Mouse (Mus musculus) 3T3-L1 (cell line): ENCODE measurements around the gene Vsig8.

Source experiments
- DNase-seq: peaks from one replicate; pipeline ENCODE4 v3.0.0-alpha.2; 2015; ENCODE audit warnings: low read depth, low spot score

The Vsig8 gene

DNA sequence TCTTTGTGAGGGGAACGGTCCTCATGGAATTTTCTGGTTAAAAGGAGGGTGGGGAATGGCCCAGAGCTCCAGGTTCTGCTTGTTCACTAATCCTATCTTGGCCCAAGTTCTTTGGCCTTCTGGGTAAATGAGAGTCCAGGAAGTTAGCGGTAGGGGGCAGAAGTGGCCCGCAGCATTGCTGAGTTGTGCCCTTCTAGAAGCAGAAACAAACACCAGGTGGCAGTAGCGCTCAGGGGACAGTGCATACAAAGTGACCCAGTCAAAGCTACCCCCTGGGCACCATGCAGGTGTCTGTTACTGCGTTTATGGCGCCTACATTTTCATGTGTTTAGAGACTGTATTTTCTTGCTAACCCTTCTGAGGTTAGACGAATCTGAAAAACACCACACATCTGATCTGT lies 27.0 kb upstream of the Vsig8 start:
- peak; percentile 90 for DNase-seq

DNA sequence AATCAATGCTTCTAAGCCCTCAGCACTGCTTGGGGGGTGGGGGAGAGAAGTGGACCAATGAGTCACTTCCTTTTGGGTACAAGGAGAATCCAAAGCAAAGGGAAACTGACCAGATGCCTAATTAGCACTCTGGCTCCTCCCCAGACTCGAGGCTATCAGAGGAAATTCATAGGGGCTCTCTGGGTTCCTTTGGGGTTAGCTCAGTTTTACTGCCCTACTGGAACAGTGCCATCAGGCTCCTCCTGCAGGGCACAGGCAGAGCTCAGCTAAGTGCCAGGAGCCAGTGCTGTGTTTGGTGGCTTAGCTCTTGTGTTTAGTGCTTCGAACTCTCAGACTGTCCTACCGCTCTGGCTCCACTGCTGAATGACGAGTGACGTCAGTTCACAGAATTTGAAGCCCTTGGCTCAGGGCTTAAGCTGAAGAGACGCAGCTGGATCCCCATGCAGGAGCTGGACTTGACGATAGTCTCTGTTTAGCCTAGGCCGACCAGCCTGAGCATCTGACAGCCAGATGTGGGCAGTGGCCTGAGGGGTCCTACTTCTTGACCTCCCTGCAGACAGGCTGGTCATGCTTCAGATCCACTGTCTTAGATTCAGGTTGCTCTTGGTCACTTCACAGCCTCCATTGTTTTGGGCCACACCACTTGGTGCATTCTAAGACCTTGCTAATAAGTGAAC lies 25.1 kb upstream of the Vsig8 start:
- DNase-seq = peak; percentile 59

DNA sequence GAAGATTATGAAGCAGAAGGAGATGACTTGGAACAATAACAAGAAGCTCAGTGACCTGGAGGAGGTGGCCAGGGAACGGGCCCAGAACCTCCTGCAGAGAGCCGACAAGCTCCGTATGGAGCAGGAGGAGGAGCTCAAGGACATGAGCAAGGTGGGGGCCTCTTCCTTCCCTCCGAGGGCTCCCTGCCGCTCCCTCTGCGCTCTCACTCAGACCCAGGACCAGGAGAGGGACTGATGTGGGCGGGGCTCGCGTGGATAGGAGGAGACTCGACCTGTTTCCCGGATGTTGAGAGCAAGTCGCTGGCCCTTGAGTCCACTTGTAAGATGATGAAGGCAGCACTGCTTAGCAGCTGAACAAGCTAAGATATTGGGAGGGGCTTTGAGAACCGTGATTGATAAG lies 23.2 kb upstream of the Vsig8 start:
- no peak for DNase-seq

DNA sequence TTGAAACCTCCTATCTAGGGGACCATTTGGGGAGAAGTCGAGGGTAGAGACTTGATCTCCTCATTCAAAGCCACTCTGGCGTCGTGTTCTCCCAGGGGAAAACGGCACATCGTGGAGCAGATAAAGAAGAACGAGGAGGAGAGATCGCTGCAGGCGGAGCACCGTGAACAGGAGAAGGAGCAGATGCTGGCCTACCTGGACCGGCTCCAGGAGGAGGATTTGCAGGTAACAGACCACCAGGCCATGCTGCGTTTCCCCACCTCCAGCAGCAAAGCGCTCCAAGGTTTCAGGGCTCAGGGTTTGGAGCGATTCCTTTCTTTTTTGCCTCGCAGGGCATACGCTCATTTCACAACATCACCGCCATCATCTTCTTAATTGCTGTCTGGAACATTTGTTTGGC lies 20.6 kb upstream of the Vsig8 start:
- DNase-seq = no peak

DNA sequence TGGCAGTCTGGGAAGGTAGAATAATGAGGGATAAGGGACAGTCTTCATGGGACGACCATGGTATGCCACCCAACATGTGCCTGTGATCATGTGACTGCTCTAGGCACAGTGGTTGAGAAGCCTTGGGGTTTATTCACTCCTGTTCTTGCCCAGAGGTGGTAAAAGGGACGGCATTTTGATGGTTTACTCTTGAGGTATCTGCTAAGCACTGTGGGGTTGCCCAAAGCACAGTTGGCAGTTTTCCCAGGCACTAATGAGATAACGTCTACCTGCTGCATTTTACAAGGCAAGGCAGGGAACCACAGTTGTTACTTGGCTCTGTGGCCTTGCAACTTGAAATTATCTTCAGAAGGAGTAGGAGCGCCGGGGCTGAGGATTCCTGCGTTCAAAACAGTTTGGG lies 15.9 kb upstream of the Vsig8 start:
- DNase-seq = no peak

DNA sequence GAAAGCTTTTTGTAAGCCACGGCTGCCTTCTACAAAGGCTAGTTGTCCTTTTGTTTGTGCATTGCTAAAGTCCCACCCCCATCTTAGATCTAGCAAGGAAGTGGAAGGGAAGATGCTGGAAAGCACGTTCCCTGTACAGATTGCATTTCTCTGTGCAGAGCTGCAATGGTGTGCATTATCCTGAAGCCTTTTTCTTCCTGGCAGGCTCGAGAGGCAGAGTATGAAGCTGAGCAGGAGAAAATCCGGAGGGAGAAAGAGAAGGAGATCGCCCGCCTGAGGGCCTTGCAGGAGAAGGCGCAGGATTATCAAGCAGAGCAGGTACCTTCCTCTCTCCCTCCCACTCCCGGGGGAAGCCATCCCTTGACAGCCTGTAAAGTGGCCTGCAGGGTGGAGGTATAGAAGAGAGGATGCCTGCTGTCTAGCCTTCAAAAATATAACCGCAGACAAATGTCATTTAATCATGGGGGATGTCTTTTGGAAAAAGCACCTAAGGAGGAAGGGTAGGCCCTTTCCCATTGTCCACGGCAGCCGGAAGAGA lies 15.4 kb upstream of the Vsig8 start:
- no peak for DNase-seq

DNA sequence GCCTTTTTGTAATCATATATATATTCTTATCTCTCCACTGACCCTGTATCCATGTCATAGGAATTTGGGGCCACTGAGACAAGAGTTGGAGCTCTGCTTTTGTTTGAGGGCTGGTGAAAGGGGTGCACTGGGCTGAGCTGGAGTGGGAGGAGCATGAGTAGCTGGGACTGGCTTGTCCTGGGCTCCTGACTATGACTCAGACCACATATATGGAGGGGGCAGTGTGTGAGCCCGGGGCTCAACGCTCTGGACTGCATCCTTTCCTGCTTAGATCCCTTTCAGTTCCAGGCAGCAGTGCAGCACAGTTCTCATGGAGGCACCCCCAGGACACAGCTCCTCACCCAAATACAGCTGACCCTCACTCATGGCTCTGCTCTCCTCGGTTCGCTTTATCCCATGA lies 9.7 kb upstream of the Vsig8 start:
- DNase-seq = peak; percentile 64

DNA sequence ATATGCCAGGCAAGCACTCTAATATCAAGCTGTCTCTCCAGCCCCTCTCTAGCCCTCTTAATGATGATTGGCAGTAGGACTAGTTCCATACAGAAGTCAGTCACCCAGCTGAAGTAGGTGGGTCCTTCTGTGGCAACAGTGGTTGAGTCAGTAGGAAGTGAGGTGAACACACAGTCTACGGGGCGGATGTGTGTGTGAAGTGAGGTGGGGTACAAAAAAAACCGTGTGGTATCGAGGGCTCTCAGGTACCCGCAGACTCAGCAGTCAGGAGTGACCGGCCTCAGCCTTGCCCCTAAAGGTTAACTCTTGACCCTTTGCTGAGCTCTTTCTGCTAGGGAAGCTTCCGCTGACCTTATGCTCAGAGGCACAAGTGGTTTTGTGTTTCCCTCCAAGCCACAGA lies 7.2 kb upstream of the Vsig8 start:
- DNase-seq = no peak

DNA sequence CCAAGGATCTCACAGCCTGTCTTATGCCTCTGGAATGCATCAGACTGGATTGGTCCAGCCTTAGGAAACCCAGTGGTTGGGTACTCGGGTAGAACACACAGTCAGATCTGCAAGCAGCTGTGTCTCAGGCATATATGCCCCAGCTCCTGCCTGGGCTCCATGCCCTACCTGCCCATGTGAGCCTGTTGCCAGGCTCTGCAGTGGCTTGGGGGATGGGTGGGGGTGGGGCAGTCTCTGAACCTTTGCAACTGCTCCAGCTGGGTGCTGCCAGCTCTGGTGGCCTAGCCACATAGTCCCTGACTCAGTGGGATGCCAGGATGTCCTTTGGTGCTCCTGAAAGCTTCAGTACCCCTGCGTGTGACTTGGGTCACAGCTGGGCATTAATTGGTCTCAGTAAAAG lies 6.4 kb upstream of the Vsig8 start:
- no peak for DNase-seq

DNA sequence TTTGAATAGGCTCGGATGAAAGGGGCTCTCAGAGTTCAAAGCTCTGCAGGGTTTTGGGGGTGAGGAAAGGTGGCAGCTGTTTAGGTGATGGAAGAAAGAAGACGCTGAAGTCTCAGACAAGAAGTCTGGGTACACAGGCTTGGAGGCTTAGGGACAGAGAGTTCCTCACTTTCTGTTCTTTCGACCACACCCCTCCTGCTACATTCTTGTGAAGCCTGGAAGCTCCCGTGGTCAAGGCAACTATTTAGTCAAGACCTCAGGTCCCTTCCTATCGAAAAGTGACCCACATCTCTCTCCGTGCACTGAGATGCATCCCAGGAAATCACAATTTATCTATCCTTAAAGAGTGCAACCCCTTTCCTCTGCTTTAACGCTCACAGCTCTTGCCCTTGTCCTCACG lies 6.0 kb upstream of the Vsig8 start:
- no peak for DNase-seq

DNA sequence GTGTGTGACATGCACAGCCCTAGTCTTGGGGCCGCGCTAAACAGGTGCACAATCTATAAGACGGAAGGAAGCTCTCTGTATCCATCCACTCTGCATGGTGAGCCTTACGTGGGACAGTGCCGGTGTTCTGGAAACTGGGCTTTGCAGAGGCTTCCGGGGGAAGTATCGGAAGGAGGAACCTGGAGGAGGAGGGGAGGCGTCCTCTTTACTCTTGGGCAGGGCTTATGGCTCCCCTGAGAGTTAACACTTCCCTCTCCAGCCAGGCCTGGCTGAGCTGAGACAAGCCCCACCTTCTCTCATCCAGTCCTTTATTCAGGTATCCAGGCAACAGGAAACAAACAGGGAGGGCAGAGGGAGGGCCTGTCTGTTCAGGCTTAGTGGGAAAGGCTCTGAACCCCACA lies 5.2 kb upstream of the Vsig8 start:
- no peak for DNase-seq

DNA sequence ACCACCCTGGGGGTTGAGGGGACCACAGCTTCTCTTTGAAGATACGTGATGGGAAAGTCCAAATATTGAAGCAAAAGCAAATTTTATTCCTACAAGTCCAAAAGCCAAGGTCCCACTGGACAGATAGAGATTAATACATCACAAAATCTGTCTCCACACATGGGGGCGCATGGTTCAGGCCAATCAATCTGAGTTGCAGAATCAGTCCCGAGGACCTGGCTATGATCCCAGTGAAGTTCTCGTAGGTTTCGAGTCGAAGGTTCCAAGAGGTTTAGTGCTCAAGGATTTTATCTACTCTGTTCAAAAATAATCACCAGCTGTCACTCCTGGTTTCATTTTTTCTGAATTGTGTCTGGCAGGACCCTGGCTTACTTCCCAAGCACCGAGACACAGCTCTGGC lies 4.7 kb upstream of the Vsig8 start:
- no peak for DNase-seq

DNA sequence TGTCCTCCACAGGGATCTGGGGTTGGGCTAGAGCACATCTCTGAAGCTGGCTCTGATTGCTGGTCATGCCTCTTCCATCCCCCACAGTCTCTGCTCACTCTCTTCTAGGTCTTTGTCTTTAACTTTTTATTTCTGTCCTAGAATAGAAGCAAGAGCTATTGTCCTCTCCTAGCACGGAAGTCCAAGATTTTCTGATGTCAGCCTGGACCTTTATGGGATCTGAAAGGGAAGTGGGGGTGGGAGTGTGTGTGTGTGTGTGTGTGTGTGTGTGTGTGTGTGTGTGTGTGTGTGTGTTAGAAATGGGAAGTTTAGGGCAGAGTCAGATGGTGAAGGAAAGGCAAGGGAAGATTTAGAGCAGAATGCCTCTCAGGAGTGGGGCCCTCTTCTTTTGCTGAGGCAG lies 3.1 kb upstream of the Vsig8 start:
- no peak for DNase-seq

DNA sequence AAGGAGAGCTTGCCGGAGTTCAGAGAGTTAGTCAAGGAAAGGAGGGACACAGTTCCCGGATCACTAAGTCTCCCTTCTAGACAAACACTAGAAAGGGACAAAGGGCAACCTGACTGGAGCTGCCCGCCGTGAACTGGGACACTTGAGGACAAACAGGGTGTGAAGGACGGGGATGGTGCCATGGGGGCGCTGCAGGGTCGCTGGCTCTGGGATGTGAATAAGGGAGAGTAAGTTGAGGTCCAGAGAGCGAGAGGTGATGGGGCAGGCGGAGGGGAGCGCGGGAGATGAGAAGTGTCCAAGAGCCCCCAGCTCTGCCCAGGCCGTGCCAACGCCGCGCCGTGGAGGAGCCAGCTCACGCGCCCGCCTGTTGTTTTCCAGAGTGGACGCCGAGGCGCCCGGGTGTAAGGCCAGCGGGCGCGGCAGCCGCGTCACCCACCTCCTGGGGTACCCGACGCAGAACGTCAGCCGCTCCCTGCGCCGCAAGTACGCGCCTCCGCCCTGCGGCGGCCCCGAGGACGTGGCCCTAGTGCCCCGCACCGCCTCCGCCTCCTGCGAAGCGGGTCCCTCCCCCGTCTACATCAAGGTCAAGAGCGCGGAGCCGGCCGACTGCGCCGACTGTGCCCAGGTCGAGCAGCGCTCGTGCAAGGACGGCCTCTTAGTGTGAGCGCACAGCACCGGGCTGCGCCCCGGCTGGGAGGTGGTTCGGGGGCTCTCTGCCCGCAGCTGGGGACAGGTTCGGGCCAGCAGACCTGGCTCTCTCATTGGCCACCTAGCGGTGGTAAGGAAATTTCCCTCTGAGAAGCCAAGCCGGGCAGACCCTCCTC lies 7.1 kb downstream of the Vsig8 start:
- peak; percentile 45 for DNase-seq

DNA sequence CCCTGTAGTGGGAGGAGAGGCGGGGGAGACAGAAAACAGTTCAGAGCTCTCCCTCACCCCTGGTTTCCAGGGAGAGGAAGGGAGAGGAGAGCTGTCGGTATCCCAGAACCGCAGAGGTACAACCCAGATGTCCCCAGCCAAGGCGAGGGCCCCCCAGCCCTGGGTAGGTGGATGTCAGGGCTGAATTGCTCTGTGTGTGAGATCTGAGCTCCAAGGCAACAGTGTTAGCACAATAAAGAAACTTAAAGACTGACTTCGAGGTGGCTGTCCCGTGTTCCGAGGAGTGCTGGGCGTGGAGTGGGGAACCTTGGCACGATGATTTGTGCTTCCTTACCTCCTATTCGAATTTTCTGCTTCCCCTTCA lies 7.7 kb downstream of the Vsig8 start:
- no peak for DNase-seq

DNA sequence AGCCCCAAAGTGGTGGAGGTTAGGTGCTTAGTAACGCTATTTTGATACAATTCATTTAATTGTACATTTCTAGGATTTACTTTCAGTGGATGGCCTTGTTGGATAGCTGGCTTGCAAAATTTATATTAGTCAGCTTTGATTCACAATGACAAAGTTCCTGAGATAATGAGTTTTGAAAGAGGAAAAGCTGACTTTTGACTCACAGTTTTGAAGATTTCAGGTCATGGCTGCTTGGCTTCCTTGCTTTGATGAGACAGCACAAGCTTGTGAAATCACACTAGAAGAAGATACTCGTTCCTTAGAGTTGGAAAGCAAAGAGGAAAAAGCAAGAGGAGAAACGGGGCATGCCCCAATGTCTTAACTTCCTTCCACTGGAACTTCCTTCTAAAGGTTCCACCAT lies 10.4 kb downstream of the Vsig8 start:
- DNase-seq = no peak

DNA sequence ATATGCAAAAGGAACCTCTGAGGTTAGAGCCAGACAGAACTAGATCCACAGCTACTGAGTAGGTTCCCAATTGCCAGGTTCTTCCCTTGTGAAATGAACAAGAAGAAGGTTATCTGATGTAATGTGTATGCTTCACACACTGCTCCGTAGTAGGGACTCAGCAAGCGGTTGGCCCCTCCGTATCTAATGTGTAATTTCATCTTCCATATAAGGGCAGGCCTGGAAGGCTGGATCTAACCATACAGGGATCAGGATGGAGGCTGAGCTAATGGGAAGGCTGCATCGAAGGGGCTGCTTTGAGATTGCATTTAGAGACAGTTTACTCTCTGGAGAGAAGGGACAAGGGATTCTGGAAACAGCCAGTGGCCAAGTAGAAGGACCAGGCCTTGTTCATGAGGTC lies 12.0 kb downstream of the Vsig8 start:
- no peak for DNase-seq

DNA sequence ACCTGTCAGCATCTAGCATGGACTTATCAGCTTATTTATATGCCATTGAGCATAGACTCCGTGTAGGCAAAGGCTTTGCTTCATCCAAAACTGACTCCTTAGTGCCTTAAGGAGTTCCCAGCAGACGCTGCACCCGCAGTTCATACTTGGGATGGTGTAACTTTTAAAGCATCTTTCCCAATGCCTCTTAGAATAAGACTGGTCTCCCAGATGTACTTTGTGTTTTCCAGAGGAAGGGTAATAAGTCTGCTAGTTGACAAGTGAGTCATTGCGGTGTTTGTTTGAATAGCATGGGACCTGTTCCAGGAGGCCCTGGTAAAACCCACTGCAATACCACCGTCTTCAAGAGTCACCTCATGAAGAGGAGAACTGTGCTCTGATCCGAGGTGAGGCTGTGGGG lies 24.4 kb downstream of the Vsig8 start:
- DNase-seq = peak; percentile 97

DNA sequence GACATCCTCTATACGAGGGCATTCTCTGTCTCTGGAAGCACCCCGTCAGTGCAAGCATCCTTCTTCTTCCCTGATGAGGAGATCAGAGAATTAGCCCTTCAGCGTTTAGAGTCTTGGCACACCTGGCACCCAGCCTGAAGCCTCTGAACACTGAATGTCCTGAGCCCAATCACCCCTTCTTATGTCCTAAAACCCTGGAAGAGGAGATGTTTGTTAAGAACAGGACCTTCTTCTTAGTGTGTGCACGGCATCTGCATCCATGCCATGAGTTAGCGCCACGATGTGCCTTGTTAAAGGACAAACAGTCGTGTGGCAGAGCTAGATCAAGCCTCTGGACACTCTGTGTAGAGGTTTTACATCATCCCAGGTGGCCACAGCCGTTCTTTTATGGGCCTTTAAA lies 26.7 kb downstream of the Vsig8 start:
- DNase-seq = no peak

DNA sequence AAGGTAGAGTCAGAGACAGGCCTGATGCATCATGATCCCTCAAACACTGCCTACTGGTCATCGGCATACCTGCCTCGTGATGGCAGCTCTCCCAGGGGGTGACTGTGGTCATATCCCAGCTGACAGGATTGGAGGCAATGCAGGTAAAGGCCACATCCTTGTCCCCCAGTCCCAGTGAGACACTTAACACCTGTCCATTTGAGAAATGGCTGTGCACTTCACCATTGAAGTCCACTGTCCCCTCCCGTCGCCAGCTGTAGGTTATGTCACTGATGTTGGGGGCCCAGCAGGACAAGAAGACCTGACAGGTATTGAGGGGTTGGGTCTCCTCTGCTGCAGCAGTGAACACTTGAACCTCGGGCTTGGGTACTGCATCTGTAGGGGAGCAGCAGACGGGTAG lies 28.5 kb downstream of the Vsig8 start:
- DNase-seq = no peak

DNA sequence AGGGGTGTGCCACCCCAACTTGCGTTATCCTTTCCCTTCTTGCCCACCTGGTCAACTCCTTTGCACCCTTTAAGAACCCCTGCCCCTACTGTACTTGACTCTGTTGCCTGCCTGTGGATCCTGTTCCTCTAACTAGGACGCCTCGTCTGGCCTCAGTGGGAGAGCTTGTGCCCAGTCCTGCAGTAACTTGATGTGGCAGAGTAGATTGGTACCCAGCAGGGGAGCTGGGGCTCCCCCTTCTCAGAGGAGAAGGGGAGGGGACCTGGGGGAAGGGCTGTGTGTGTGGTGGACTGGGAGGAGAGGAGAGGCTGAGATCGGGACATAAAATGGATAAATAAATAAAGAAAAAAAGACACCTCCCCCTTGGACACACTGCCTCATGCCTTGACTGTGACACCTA lies 29.3 kb downstream of the Vsig8 start:
- no peak for DNase-seq

DNA sequence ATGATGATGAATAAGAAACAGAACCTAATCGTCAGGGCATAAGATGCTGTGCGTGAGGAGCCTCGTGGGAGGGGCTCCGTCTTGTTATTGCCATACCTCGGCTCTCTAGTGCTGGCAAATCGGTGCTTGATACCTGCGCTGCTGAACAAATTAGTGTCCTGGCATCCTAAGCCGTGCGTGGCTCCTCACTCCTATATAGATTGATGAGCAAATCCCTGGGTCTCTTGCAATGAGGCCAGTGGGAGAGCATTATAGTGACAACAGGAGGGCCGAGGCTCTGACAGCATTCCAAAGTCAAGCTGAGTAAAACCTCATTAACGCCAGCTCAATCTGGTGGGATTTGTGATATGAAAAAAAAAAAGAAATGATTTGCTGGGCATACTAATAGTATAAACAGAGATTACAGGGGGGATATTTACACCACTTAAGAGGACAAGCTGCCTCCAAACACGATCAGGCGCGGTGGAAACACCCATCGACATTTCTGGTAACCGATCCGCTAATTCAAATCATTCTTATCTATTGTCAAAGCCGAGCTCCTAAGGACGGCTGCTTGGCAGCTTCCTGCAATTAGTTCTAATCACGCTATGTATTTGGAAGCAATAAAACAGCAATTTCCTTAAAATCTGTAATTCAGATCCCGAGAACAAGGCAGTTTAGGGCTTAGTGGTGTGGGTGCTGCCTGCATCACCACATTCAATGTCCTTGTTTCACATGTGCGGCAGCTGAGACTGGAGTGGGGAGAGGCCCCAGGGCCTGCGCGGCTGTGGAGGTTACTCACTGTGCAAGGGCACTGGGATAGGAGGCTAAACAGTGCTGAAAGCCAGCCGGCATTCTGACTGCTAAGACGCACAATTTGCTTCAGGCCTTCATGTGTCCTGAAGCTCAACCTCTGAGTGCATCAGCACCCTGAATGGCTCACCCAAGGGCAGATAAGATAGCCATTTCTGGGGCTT lies 30.2 kb downstream of the Vsig8 start:
- DNase-seq = no peak
